Mouse (Mus musculus) pancreas, adult 10 weeks (tissue): Measurements from ENCODE around the gene Vmn1r232. TPM values are rescaled to one million over a fixed set of nuclear protein-coding genes. Genes with fewer than 3 reads are reported as not detected.

ENCODE experiments used
- polyA plus RNA-seq: library from polyadenylated mRNA; stranded (reverse); fragments of 350-450 nt; fragmentation: Illumina TruSeq; extraction: RNeasy Lipid Tissue Mini Kit (QIAGEN cat#74804); gene quantifications from one replicate; pipeline ENCODE4 v1.2.3, GENCODE M21; 2015; ENCODE audit warnings: low read depth, low replicate concordance; ENCODE audit not compliant: insufficient read depth

Vmn1r232 gene
- polyA plus RNA-seq, result not detected

GRCm38 (mm10) chr17:20919614-20920013 is at the start of gene Vmn1r232:
TSS of gene Vmn1r232 (minus strand) at chr17:20919714.

GRCm38 (mm10) chr17:20944985-20945891 is 25.7 kb upstream of the Vmn1r232 start, which contains the start of gene Ppp2r1a:
TSS of gene Ppp2r1a (plus strand) at chr17:20945311.

GRCm38 (mm10) chr17:20904991-20905390 is 14.5 kb downstream of the Vmn1r232 start, which contains the start of gene Vmn1r231:
TSS of gene Vmn1r231 (minus strand) at chr17:20905091.

Other genes starting within 250 kb of the Vmn1r232 start
- gene Vmn1r226, start 236.9 kb downstream of the Vmn1r232 start, polyA plus RNA-seq, result not detected
- not detected for gene Vmn1r227, start 189.9 kb downstream of the Vmn1r232 start, polyA plus RNA-seq
- not detected for gene Vmn1r228, start 133.6 kb downstream of the Vmn1r232 start, polyA plus RNA-seq
- not detected for gene Vmn1r229, start 108.2 kb downstream of the Vmn1r232 start, polyA plus RNA-seq
- not detected for gene Vmn1r230, start 79.3 kb downstream of the Vmn1r232 start, polyA plus RNA-seq
- not detected for gene Vmn1r231, start 14.6 kb downstream of the Vmn1r232 start, polyA plus RNA-seq
- 57.1 TPM for gene Ppp2r1a, start 25.6 kb upstream of the Vmn1r232 start, polyA plus RNA-seq
- not detected for gene Vmn1r233, start 76.8 kb upstream of the Vmn1r232 start, polyA plus RNA-seq
- 2.1 TPM for gene Zfp160, start 89.2 kb upstream of the Vmn1r232 start, polyA plus RNA-seq